Mouse (Mus musculus): ENCODE measurements at regions not wholly inside any gene's neighbourhood (a gene's known extent, or its start where the extent isn't known, plus 50 kb on each side); places are given as distances from the start of the nearest gene placed in this dataset.
A peak's percentile ranks its signal among the peaks of the same experiment; 100 is the strongest.

GRCm38 (mm10) chr19:21913005-21913670 is 135.0 kb downstream of the Cemip2 start:
- DNase-seq (ENCODE audit: low read depth, low spot score): no peak

- DNase-seq (ENCODE audit: low read depth, low spot score): no peak
Observed at GRCm38 (mm10) chr19:21913748-21914611, 135.8 kb downstream of the Cemip2 start.

GRCm38 (mm10) chr19:21914658-21915057 is 136.5 kb downstream of the Cemip2 start:
- DNase-seq (ENCODE audit: low read depth, low spot score): no peak

DNA sequence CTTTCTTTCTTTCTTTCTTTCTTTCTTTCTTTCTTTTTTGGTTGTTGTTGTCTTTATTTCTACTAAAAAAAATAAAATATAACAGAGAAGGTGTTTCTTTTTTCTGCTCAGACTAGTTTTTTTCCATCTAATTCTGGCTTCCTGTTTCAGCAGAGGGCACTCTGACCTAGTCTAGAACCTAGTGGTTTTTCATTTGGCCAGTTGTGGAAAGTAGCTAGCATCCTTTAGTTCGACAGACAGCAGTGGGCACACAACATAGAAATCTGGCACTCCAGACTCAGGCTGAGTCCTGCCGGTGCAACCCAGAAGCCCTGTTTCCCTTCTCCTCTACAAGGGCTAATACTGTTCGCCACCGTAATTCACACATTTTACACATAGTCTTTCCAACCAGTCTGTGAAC is 140.0 kb downstream of the Cemip2 start:
- no peak for DNase-seq (ENCODE audit: low read depth, low spot score)

- no peak for DNase-seq (ENCODE audit: low read depth, low spot score)
Observed at GRCm38 (mm10) chr19:21919074-21919473, 140.9 kb downstream of the Cemip2 start.

DNA sequence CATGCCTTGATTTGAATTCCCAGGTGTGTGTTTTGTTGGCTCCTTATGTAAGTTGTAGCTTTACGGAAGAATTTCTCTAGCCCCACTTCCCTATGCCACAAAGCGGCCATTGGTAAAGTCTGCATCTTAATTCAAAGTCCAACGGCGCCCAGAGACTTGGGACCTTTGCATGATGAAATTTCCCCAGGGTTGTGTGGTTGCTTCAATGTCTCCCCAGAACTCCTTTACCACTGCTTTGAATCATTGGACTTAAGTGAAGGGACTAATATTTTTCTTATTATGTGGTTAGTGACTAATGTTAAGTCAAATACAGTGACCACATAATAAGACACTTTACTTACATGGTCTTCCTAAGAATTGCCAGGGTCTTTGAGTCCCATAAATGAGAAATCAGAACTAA is 162.0 kb downstream of the Cemip2 start:
- no peak for DNase-seq (ENCODE audit: low read depth, low spot score)

DNA sequence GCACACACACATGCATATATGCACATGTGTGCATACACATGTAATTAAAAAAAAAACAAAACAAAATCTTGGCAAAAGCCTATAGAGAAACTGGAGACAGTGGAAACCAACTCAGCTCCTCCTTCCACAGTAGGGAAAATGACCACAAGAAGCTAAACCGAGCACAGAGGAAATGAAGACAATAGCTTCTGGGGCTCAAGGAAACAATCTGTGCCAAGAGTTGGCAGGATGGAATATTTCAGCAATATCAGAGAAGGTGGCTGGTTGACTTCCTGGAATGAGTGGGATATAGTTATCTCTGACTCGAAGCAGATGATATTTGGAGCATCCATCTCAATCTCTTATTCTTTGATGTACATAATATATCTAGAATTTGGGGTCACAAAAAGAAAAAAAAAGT is 163.6 kb downstream of the Cemip2 start:
- no peak for DNase-seq (ENCODE audit: low read depth, low spot score)

DNA sequence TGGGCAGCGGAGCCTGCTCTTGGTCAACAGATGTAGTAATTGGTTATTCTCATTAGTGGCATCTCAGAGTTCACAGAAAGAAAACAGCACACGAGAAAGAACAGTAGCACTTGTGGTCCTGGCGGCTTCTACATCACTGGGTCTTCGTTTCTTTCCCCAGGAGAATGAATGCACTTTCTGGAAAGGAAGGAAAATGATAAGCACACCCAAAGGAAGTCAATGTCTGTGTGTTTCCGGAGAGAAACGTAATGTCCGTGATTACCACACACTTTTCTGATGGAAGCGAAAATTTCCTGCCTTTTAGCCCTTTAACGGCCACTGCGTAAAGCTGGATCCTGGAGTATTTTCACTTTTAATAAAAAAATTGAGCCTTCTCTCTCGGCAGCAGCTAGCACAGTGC is 164.1 kb downstream of the Cemip2 start:
- no peak for DNase-seq (ENCODE audit: low read depth, low spot score)

DNA sequence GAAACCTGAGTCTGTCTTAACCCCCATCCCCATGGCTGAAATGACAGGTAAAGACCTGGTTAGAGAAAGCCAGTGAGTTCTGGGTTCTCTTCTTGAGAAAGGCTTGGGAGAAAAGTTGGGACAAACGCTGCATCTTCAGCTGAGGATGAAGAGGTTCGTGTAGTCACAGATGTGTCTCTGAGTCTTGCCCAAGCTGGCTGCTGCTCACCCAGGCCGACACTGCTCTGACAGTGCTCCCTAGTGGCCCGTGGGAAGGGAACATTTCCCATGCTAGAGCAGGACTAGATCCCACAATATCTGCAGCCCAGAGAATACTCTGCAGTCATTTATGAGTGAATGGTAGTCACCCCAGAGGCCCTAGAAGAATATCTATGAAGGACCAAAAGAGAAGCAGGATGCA is 165.3 kb downstream of the Cemip2 start:
- peak; percentile 10 for DNase-seq (ENCODE audit: low read depth, low spot score)

DNA sequence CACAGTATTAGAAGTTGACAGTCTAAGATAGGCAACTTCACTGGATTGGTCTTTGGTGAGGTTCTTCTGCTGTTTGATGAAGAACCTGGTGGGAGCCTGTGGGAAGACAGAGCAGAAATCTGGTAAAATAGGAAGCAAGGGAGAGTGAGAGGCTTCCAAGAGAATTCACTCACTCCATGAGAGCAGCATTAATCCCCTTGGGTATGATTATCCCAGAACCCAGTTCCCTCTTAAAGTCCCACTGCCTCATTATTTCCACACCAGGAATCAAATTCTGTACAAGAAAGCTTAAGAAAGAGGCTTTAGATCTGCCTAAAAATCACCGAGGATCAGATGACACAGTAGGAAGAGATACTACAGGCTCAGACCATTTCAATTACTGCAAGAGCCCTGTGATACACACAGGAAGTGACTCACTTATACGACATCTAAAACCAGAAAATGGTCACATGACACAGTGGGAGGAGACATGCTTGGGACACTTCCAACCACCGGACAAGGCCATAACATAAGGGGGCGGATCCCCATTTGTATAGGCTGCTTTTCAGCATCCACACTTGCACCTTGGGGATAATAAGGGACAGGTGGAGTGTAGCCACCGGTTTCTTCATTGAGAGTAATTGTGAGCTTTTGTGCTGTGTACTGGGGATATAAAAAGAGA is 168.2 kb downstream of the Cemip2 start:
- DNase-seq (ENCODE audit: low read depth, low spot score): no peak

- no peak for DNase-seq (ENCODE audit: low read depth, low spot score)
Observed at GRCm38 (mm10) chr19:21948030-21948429, 169.9 kb downstream of the Cemip2 start.

- no peak for DNase-seq (ENCODE audit: low read depth, low spot score)
Observed at GRCm38 (mm10) chr19:21962635-21963034, 176.2 kb upstream of the Trpm3 start.

- DNase-seq (ENCODE audit: low read depth, low spot score): no peak
Observed at GRCm38 (mm10) chr19:21989857-21990256, 149.0 kb upstream of the Trpm3 start.

GRCm38 (mm10) chr19:21990970-21991369 is 147.9 kb upstream of the Trpm3 start:
- no peak for DNase-seq (ENCODE audit: low read depth, low spot score)

GRCm38 (mm10) chr19:21991413-21991812 is 147.4 kb upstream of the Trpm3 start:
- DNase-seq (ENCODE audit: low read depth, low spot score): no peak

GRCm38 (mm10) chr19:21999621-22000020 is 139.2 kb upstream of the Trpm3 start:
- no peak for DNase-seq (ENCODE audit: low read depth, low spot score)

- no peak for DNase-seq (ENCODE audit: low read depth, low spot score)
Observed at GRCm38 (mm10) chr19:22008053-22008935, 130.6 kb upstream of the Trpm3 start.

GRCm38 (mm10) chr19:22010239-22010638 is 128.6 kb upstream of the Trpm3 start:
- no peak for DNase-seq (ENCODE audit: low read depth, low spot score)

DNA sequence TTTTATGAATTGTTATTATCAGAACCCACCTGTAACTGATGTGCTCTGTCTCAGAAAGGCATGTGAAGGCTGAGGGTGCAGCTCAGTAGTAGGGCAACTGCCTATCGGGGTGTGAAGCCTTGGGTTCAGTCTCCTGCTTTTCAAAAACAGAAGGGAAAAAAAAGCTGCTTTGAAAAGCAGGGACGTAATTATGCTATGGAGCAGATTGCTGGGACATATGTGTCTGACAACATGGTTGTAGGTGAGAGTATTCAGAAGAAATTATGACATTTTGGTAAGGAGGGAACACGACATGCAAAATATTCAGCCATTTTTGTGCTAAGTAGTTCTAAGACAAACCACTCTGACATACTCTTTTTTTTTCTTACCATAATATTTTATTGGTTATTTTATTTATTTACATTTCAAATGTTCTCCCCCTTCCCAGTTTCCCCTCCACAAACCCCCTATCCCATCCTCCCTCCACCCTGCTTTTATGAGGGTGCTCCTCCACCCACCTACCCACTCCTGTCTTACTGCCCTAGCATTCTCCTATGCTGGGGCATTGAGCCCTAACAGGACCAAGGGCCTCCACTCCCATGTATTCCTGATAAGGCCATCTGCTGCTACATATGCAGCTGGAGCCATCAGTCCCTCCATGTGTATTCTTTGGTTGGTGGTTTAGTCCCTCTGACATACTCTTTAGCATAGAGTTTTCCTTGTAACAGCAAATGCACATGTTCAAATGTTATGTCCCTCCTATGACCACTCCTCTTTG is 122.8 kb upstream of the Trpm3 start:
- DNase-seq (ENCODE audit: low read depth, low spot score): no peak

- DNase-seq (ENCODE audit: low read depth, low spot score): no peak
Observed at GRCm38 (mm10) chr19:22017425-22017824, 121.4 kb upstream of the Trpm3 start.

- no peak for DNase-seq (ENCODE audit: low read depth, low spot score)
Observed at GRCm38 (mm10) chr19:22027577-22027976, 111.3 kb upstream of the Trpm3 start.
